Mouse (Mus musculus): ENCODE measurements around the gene Tiam1.

The Tiam1 gene

DNA sequence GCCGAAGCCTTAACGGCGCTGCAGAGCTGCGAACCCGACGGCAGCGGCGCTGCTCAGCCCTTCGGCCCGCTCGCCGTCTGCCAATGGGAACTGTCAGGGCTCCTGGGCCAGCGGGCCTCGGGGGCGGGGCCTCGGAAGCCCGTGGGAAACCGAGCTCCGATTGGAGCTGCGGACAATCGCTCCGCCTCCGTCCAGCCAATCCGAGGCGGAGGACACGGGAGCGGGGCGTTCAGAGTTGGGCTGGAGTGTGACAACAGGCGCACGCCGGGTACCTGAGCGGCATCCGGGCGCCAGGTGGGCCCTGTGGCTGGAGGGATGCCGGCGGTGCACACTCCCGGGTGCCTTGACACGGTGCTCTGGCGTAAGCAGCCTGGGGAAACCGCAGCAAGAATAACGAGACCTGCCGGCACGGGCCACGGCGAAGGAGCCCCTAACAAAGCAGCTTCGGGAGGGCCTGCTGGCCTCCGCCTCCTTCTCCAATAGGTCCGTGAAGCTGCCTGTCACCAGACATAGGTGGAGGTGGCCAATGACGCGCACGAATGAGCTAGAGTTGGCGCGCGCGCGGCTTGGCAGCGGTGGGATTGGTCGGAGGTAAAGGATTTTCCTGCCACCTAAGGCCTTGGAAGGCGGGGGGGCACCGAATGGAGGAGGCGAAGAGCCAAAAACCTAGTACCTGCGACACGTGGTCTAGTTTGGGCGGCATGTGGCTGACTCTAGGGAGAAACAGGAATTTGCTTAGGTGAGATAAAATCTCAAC lies at the start of gene Tiam1:
Gene Tiam1 (minus strand): TSS at position 10 of the 757 bp plus-strand sequence.
- peak; percentile 96 for DNase-seq

DNA sequence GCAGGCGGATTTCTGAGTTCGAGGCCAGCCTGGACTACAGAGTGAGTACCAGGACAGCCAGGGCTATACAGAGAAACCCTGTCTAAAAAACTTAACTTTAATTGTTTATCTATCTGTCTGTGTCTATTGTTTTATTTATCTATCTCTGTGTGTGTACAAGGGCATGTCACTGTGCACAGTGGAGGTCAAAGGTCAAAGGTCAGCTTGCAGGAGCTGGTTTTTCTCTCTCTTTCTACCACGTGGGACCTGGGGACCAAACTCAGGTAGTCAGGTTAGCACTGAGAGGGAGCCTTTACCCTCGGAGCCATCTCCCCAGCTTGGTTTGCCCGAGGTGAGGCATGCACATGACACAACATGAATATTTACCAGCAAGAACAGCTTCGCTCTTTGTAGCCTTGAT lies 47.7 kb upstream of the Tiam1 start:
- no peak for DNase-seq

DNA sequence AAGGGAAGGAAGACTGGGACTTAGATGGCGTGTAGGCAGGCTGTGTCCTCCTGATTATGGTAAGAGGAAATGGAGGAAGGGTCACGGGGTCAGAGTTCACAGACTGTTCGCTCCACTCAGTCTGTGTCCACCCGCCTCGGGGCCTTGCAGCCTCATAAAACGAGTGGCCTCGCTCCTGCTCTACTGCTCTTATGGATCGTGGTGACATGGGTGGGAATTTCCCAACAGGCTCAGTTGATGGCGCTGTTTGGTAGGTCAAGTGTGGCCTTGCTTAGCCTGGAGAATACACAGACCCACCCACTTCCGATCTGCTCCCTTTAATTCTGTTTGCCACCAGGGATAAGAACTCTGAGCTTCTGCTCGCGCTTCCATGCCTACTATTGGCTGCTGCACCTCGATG lies 43.9 kb upstream of the Tiam1 start:
- DNase-seq = peak; percentile 44

DNA sequence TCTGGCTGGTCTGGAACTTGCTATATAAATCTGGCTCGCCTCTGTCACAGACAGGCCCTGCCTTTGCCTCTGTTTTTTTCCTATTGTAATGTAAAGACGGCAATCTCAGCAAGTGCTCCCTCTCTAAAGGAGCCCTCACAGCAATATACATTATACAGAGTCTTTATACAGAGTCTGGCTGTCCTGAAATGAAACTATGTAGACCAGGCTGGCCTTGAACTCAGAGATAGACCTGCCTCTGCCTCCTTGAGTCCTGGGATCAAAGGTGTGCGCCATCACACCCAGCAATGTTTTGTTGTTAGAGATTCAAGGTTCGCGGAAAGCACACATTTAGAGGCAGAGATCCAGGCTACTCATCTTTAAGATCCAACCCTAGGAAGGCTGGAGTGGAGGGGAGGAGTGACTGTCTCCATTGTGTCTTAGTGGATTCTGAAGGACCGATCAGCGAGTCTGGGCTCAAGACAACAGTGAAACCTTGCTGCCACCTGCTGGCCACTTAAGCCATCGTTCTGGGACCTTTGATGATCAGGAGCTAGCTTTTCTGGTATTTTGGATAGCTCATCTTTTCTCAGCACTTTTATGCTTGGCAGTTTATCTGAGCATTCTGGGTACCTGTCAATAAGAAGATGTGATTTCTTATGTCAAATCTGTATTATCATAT lies 42.5 kb upstream of the Tiam1 start:
- DNase-seq = peak; percentile 78

DNA sequence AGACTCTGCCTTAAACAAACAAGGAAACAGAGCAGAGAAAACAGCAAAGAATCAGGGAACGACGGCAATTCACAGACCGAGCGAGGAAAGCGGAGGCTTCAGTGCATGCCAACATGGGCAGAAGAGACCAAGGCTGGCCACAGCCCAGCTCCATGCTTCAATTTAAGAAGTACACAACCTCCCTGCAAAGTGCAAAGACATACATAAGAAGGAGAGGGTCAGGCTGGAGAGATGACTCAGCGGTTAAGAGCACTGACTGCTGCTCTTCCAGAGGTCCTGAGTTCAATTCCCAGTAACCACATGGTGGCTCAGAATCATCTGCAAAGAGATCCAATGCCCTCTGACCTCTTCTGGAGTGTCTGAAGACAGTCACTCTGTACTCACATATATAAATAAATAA lies 40.6 kb upstream of the Tiam1 start:
- no peak for DNase-seq

DNA sequence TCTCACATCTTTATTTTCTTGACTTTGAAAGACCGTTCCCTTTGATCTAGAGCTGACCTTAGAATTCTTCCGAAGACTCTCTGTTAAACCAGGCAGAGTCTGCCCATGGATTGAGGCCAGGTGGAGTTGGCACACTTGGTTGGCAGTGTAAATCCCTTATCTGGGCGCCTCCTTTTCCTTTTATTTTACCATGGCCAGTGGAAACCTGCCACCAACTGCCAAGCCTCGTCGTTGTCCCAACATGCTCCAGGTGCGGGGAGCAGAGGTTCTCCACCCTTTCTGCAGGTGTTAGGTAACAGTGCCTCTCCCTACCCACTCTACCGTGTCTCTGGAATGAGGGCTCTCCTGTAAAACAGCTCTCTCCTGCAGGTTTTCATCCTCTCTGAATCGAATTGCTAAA lies 38.1 kb upstream of the Tiam1 start:
- no peak for DNase-seq

DNA sequence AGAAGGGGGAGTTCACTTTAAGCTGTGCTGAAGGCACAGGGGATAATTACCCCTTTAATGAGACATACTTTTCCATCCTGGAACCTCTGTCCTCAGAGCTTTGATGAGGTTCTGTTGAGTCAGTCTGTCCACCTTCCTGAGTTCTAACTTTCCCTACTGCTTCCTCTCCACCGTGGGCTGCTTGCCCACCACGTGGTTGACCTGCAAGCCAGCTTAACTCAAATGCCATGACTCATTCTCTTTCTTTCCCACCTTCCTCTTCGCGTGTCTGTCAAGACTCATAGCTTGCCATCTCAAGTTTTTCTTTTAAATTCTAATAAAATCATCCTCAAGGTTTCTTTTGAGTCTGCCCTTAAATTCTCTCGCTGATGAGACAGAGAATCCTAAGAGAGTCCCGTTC lies 37.4 kb upstream of the Tiam1 start:
- no peak for DNase-seq

DNA sequence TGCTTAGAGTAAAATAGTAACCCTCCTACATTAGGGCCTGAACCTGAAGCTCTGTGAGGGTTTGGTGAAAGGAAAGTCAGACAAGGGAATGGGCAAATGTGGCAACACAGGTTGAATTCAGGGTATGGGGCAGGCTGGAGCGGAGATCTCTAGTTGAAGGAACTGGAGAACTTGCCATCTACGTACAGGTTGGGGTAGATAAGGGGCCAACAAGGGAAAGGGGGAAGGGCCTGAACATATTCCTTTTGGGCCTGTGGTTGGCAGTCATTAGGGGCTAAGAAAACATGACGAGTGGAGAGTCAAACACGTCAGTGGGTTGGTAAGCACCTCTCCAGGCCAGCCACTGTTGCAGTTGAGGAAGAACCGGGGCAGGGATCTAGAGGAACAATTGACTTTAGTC lies 36.3 kb upstream of the Tiam1 start:
- no peak for DNase-seq

DNA sequence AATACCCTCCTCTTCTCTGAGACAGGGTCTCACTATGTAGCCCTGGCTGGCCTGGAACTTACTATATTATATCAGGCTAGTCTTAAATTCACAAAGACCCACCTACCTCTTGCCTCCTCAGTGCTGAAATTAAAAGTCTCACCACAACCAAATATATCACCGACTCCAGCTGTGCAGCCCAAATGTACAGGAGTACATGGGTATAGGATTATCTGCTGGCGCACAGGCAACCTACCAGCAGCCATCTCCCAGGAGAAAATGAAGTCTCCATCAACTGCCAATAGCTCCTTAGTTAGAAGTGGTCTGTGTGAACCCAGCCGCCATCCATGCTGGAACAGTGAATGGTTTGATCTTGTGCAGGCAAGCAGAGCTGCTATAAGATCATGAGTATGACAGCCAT lies 34.8 kb upstream of the Tiam1 start:
- DNase-seq = no peak

DNA sequence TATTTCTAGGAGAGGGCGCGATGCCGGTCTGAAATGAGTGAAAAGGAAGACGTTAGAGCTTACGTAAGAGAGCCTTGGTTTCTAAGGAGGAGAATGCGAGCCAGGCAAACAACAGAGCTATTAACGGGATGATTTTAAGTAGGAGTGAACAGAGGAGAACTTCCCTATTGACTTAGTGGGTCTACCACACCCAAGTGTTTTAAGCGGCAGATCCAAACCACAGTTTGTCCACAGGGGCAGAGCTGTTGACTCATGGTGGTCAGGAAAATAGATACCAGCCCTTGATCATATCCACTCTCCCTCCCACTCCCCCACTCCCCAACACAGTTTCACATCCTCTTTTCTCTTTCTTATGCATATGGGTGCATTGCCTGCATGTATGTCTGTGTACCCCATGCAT lies 33.9 kb upstream of the Tiam1 start:
- no peak for DNase-seq

DNA sequence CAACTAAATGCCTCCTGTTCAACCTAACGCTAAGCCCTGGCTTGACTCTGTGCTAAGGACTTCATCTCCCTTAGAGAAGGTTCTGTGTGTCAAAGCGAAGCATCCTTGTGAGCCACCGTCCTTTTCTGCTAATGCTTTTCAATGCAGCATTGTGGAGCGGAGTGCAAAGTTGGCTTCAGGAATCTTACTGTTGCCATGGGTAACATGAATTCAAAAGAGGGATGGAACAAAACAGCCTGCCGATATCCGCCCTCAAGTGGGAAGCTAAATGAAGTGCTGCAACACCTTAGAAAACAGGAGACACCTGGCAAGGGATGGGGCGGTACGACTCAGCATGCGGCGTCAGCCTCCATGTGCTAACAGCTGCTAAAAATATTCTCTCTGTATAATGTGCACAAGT lies 32.9 kb upstream of the Tiam1 start:
- no peak for DNase-seq

DNA sequence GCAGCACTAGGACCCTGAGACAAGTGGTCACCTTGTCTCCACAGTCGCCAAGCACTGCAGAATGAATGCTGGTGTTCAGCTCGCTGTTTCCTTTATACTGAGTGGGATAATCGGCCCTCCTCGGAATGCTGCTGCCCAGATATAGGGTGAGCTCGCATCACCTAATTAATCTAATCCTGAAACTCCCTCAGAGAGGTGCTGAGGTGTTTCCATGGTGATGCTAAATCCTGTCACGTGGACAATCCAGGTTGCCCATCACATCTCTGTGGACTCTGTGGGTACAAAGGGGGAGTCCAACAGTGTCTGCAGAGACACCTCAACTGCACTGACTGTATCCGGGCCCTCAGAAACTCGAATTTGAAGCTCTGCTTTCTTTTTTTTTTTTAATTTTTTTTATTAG lies 27.8 kb upstream of the Tiam1 start:
- no peak for DNase-seq

DNA sequence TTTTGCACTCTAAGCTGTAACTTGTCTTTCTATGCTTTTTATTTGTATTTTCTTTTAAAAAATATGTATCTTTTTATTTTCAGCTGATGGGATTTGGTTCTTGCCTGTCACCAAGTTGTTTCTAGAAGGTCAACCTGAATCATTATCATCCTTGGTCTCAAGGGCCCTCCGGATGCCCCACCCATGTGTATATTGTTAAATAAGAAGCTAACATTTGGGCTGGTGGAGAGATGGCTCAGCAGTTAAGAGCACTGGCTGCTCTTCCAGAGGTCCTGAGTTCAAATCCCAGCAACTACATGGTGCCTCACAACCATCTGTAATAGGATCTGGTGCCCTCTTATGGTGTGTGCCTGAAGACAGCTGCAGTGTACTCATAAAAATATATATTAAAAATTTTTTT lies 27.1 kb upstream of the Tiam1 start:
- DNase-seq = no peak

DNA sequence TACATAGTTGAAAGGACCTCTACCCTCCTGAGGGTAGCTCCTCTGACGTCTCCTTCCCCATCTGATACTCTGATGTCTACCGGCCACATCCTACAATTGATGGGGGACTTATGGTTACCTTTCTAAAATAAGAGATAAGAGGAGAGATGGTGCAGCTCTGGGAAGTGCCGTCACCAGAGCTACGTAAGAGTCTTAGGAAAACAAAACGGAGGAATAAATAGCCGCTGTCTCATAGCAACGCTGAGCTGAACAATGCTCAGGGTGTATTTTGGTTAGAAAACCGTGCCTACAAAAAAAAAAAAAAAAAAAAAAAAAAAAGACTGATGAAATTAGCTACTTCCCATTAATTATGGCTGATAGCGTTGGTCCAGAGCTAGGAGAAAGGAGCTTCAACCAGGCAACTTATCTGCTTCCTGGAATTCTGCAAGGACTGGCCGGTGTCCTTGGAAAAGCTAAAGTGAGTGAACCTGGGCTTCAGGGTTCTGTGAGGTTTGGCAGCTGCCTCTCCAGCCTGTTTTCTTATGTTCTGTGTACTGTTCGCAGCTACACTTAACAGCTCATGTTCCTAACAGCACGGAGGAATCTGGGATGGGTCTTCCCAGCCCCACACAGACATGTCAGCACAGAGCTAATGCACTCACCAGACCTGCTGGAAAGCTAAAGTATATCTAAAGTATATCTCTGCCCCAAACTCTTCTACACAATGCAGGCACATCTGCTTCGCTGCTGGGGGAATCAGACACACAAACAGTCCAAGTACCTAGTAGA lies 26.5 kb upstream of the Tiam1 start:
- DNase-seq = no peak

DNA sequence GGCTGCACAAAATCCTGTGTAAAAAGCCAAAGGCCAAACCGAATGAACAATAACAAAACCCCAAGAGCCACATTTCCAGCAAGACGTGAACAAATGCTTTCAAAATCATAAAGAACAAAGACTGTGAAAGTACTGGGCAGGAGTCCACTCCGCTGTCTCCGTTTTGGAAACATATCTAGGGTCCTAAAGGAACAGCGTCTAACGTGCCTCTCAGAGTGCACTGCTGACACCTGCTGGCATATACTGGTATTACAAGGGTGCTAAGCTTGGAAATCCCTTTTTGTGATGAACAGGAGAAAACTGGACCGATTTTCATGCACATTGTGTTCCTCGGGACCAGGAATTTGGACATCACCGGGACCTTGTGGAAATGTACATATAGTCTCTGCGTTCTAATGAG lies 24.1 kb upstream of the Tiam1 start:
- peak; percentile 79 for DNase-seq

DNA sequence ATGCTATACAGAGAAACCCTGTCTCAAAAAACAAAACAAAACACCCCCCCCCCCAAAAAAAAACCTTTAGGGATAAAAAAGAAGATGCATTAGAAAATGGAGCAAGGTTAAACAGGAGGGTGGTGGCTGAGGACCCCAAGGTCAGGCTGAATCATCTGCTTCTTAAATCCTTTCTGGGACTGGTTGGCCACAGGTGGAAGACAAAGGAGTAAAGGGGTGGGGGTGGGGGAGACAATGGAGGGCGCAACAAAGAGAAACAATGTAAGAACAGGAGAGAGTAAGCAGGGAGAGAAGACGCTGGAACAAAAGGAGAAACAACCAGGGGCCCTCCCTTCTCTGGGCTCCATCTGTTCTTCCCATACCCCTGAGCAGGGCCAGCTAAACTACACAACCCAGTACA lies 21.9 kb upstream of the Tiam1 start:
- DNase-seq = no peak

DNA sequence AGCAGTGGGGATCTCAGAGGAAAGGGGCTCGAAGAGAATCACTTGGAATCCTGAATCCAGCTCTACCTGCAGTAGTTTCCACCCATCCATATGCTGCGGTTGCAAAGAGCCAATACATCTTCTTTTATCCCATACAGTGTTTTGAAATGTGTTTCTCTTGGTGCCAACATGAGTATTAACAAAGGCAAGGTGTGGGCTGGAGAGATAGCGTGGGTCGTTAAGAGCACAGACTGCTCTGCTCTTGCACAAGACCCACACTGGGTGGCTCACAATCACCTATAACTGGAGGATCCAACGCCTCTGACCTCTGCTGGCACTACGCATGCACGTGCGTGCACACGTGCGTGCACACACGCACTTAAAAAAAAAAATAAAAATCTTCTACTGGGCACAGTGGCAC lies 21.4 kb upstream of the Tiam1 start:
- no peak for DNase-seq

DNA sequence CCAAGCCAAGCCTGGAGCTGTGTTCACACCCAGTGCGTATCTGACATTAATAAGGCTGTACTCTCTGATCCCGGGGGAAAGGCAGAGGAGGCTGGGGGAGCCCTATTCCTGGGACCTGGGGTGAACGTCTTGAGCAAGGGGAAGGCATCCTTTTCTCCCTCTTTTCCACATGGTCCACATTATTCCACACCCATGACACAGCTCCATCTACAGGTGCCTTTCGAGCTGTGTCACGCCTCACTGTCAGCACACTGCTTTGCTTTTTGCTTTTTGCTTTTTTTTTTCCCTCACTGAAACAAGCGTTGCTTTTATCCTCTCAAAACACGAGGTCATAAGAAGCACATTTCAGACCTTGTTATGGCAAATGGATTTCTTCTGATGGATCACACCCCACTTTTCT lies 11.5 kb upstream of the Tiam1 start:
- no peak for DNase-seq

DNA sequence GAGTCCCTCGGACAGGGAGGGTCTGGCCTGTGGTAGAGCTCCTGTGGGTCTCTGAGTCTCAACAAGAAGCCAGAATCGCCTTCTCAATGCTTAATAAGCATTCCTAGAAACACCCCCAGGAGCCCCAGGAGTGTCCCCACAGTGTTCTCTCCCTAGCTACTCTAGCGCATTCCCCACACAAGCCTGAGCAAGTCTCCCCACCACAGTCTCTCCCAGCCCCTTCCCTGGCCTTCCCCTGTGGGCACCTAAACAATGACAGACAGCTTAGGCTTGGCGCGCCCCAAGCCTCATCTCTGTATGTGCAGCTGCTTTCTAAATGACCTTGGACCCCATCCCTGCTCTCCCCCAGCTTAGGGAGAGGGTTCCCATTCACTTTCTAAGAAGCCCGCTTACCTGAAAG lies 7.3 kb upstream of the Tiam1 start:
- no peak for DNase-seq

DNA sequence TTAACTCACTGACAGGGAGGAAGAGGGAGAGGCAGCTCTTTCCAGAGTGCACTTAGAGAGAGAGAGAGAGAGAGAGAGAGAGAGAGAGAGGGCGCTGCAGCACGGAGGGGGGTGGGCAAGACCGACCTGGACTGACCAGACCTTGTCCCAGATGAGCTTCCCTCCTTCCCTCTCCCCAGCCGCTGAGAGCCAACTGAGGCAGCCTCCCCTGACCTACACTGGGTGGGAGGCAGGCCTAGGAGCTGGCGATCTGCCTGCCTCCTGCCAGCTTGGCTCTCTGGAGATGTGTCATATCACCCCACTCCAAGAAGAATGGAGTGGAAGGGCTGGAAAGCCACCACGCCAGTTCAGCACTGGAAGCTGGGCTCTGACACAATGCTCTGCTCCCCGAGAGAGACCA lies 6.6 kb upstream of the Tiam1 start:
- no peak for DNase-seq

DNA sequence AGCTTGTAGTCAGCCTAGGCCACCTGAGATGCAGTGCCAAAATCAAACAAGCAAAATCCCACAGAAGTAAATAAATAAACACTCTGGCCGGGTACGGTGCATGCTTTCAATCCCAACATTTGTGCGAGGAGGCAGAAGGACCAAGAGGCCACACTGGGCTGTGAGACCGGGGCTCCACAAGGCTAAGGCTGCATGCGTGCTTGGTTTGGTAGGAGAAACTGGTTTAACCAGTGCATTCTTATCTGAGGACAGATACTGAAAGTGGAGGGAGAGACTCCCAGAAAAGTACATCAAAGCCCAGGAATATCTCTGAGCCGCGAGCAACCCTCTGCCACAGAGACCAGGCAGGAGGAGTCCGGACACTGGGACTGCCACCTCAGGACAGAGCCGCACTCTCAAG lies 5.8 kb upstream of the Tiam1 start:
- no peak for DNase-seq

DNA sequence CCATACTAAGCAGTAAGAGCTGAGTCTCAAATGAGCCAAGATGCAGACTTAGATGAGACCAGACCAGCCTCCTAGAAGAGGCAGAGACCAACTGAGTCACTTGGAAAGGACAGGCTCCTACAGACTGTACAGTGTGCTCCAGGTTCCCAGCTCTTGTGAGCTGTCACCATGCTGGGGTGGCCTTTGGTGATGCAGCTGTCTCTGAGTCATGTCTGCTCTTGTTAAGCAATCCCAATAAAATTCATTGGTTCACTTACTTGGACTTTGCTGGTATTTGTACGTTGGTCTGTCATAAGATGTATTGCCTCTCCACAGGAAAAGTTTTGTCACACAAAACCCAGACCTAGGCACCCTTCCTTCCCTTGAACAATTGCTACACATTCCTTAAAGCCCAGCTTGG lies 1.7 kb upstream of the Tiam1 start:
- no peak for DNase-seq

DNA sequence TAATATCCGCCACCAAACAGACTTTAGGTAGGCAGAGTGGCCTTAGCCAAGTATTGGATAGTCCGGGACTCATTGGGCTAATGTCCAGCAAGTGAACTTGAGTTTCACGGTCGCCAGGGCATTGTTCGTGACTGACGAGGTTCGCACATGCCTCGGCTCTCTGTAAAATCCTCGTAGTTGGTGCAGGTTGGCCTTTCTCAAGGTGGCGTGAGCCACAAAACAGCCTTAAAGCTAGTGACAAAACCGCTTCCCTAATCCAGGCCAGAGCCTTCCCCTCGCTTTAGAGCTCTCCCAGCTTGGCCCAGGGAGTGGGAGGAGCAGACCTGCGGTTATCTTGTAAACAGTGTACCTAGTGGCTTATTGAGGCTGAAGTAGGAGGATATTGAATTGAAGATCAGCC lies 972 bp upstream of the Tiam1 start:
- no peak for DNase-seq

DNA sequence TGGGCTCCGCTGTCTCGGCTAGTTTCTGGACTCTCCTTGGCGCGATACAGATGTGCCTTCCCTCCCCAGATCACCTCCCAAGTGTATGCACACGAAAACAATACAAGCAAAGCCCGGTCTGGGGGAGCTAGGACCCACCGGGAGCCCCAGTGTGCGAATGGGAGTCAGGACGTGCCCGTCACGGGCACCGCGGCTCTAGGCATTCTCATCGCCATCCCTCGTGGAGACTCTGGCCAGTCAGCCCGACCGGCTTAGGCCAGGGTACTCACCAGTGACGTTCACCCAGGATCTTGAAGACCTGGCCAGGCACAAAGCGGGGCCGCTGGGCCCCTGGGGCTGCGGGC lies 181 bp downstream of the Tiam1 start:
- DNase-seq = no peak

Measured in kidney, adult 18-20 months (tissue).